Mouse (Mus musculus) embryonic facial prominence, embryonic 14.5 days (tissue): ENCODE measurements around the gene Adprhl2. TPM values are rescaled to one million over a fixed set of nuclear protein-coding genes. Genes with fewer than 3 reads are reported as not detected.

Source experiments
- ATAC-seq: fragments of 200-750 bp; cut with Nextera tagmentation; 2 replicates; pipeline ENCODE4 v1.8.0; 2017; ENCODE audit warnings: low read depth, moderate number of reproducible peaks, moderate TSS enrichment
- DNase-seq: peaks from one replicate; pipeline ENCODE4 v3.0.0-alpha.2; 2015; ENCODE audit warnings: low spot score
- H3K27ac ChIP-seq: fragments of 300-500 bp; sonication (generic); replicated peaks from 2 replicates; pipeline ENCODE4 v1.5.1; 2014; ENCODE audit warnings: low read depth, mild to moderate bottlenecking, low read length, moderate library complexity
- H3K27me3 ChIP-seq: fragments of 300-500 bp; sonication (generic); replicated peaks from 2 replicates; pipeline ENCODE4 v1.6.1; 2014; ENCODE audit warnings: low read length; ENCODE audit not compliant: control insufficient read depth, insufficient read depth
- H3K36me3 ChIP-seq: fragments of 300-500 bp; sonication (generic); 2 replicates; pipeline ENCODE4 v1.6.1; 2014; ENCODE audit warnings: low read length, mixed read lengths; ENCODE audit not compliant: control insufficient read depth, insufficient read depth
- H3K4me1 ChIP-seq: fragments of 300-500 bp; sonication (generic); 2 replicates; pipeline ENCODE4 v1.6.1; 2014; ENCODE audit warnings: antibody characterized with exemption, low read length; ENCODE audit not compliant: control insufficient read depth, insufficient read depth
- H3K4me2 ChIP-seq: fragments of 300-500 bp; sonication (generic); 2 replicates; pipeline ENCODE4 v1.6.1; 2014; ENCODE audit warnings: low read depth, mild to moderate bottlenecking, low read length, moderate library complexity, mixed read lengths
- H3K4me3 ChIP-seq: fragments of 300-500 bp; sonication (generic); 2 replicates; pipeline ENCODE4 v1.5.1; 2014; ENCODE audit warnings: low read depth, mild to moderate bottlenecking, low read length
- H3K9ac ChIP-seq: fragments of 300-500 bp; sonication (generic); 2 replicates; pipeline ENCODE4 v1.6.1; 2014; ENCODE audit warnings: low read depth, mild to moderate bottlenecking, low read length, moderate library complexity, mixed read lengths
- H3K9me3 ChIP-seq: fragments of 300-500 bp; sonication (generic); 2 replicates; pipeline ENCODE4 v1.6.1; 2016; ENCODE audit warnings: low read length; ENCODE audit not compliant: control insufficient read depth
- WGBS: fragments of 180-500 bp; shearing (Covaris S2); extraction: QIAGEN DNeasy Blood & Tissue Kit; methylation state at CpG from one replicate; pipeline ENCODE4 v1.1.7; 2014; 5-methylcytosine and 5-hydroxymethylcytosine counted together
- polyA plus RNA-seq: library from polyadenylated mRNA; unstranded; fragments of >200 nt; fragmentation: Nextera tagmentation; extraction: Ambion mirVana; gene quantifications from 2 replicates; pipeline ENCODE4 v1.2.1, GENCODE M21; 2014

Gene Adprhl2
- polyA plus RNA-seq, 1 experiment from 2014 or later: 49.7 TPM

GRCm38 (mm10) chr4:126303877-126304276 lies 17.6 kb downstream of the Adprhl2 start:
- 58% methylated on average over 4 of the region's 4 CpGs for WGBS
- DNase-seq: no peak

DNA sequence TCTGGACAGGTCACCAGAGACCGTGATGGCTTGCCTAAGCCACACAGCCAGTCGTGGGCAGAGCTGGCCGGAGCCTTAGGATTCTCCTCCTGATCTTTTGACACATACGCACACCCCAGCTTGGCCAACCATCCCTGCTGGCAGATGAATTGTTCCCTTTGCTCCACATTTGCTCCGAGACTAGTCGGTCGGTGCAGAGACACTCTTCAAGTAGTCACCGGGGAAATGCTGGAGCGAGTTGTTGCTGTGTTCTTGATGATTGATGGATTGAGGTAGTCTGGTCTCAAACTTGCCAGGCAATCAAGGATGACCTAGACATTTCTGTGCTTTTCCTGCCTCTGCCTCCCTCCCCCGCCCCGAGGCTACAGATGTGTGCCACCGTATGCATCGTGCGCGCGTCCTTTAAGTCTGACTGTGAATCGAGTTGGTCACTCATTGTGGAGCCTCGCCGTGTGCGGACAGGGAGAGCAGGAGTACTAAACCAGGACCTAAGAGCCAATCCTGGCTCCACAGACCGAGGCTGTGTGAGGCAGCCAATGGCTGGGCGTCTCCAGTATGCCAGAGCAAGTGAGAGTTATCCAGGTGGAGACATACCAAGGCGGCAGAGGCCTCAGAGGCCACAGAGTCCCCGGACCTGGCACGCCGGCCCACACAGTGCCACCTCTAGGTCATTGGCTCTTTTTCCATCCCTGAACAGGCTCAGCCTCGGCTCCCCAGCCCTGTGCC lies 19.8 kb downstream of the Adprhl2 start:
- no peak for ATAC-seq

More at GRCm38 (mm10) chr4:126303877-126304276, 17.6 kb downstream of the Adprhl2 start:
- H3K27ac ChIP-seq: no peak overlapping the region
- no peak overlapping the region for H3K9ac ChIP-seq
- H3K9me3 ChIP-seq: peaks cover 5% of the 10 kb centered on the region; the same call in 1 of the 2 replicates
- H3K36me3 ChIP-seq: no peaks in the 10 kb centered on the region
- no peak overlapping the region for H3K4me2 ChIP-seq
- no peak overlapping the region for H3K4me3 ChIP-seq
- H3K27me3 ChIP-seq: peaks cover 5% of the 10 kb centered on the region; the same call in 1 of the 2 replicates
- peaks cover 20% of the 10 kb centered on the region for H3K4me1 ChIP-seq
- no peak for ATAC-seq

DNA sequence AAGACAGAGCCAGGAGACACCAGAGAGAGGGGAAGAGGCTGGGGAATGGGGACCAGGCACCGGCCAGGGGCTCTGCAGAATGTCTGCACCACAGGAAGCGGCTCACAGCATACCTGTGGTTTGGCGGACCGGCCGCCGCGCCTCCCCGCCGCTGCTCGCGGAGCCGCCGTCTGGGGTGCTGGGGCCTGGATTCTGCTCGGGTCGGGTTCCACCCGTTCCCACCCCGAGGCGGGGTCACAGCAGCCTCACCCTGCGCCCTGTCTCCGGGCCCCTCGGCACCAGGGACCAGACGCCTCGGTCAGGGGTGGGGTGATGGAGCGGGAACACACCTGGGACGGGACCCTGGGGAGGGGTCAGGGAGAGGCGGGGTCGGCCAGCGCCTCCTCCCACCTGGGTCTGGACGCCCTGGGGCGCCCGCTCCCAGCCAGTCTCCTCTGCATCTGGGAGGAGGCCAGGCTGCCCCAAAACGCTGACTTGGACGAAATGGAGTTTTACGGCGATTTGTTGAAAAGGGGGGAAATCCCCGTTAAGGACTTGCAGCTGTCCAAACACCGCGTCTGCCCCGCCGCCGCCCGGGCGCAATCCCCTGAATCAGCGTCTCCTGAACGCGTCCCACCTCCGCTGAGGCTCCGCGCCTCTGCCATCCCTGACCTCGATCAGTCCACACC lies 20.5 kb downstream of the Adprhl2 start:
- peaks cover 5% of the 10 kb centered on the region; the same call in 1 of the 2 replicates for H3K27me3 ChIP-seq
- peak; percentile 85 for DNase-seq

More for the DNA sequence above, 19.8 kb downstream of the Adprhl2 start:
- H3K36me3 ChIP-seq: 0 out of 2 replicates have a peak, but pooled peaks cover 5% of the 10 kb centered on the region
- peaks cover 5% of the 10 kb centered on the region; the same call in 1 of the 2 replicates for H3K9me3 ChIP-seq
- no peak for DNase-seq
- H3K4me2 ChIP-seq: peak overlapping the region; percentile 90
- H3K27ac ChIP-seq: peak overlapping the region; percentile 84
- peak overlapping the region; percentile 37 for H3K4me3 ChIP-seq
- peaks cover 5% of the 10 kb centered on the region; the same call in 1 of the 2 replicates for H3K27me3 ChIP-seq
- H3K9ac ChIP-seq: peak overlapping the region; percentile 56
- 11% methylated on average over 25 of the region's 27 CpGs for WGBS
- peaks cover 27% of the 10 kb centered on the region for H3K4me1 ChIP-seq

GRCm38 (mm10) chr4:126296617-126297101 lies 24.8 kb downstream of the Adprhl2 start:
- H3K27me3 ChIP-seq: peaks cover 5% of the 10 kb centered on the region; the same call in 1 of the 2 replicates
- peaks cover 31% of the 10 kb centered on the region for H3K4me1 ChIP-seq
- H3K4me2 ChIP-seq: peak overlapping the region; percentile 62
- peak; percentile 28 for ATAC-seq
- H3K36me3 ChIP-seq: 0 out of 2 replicates have a peak, but pooled peaks cover 5% of the 10 kb centered on the region
- peak; percentile 70 for DNase-seq
- WGBS: 1% methylated on average over 34 of the region's 34 CpGs
- peak overlapping the region; percentile 77 for H3K27ac ChIP-seq
- H3K9me3 ChIP-seq: no peaks in the 10 kb centered on the region
- peak overlapping the region; percentile 34 for H3K4me3 ChIP-seq
- peak overlapping the region; percentile 57 for H3K9ac ChIP-seq

More for the DNA sequence above, 20.5 kb downstream of the Adprhl2 start:
- peak; percentile 84 for ATAC-seq
- Histone ChIP-seq H3K9me3 (peaks cover 3% of the 10 kb centered on the region; the same call in 1 of the 2 replicates), H3K4me2 (peak overlapping the region; percentile 90), H3K9ac (peak overlapping the region; percentile 56), H3K27ac (peak overlapping the region; percentile 84), H3K36me3 (0 out of 2 replicates have a peak, but pooled peaks cover 5% of the 10 kb centered on the region), H3K4me1 (peaks cover 33% of the 10 kb centered on the region), H3K4me3 (peak overlapping the region; percentile 37)
- 0% methylated on average over 23 of the region's 50 CpGs for WGBS

DNA sequence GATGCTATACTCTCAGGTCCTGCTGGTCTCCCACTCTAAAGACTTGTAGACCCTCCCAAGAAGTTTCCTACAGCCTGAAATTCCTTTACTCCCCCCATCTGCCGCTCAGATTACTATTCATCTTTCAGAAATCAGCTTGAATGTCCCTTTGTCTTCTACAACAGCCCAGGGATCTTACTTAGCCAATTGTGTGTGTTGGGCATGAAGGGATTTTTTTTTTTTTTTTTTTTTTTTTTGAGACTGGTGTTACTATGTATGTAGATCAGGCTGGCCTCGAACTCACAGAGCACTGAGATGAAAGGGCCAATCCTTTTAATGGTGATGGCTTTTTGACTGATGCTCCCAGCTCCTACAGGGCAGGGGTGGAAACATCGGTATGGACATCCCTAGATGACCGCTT lies 25.6 kb downstream of the Adprhl2 start:
- Histone ChIP-seq H3K9me3 (no peaks in the 10 kb centered on the region), H3K27ac (no peak overlapping the region; the same call in 1 of the 2 replicates), H3K4me3 (no peak overlapping the region), H3K9ac (no peak overlapping the region), H3K4me1 (peaks cover 29% of the 10 kb centered on the region), H3K27me3 (peaks cover 5% of the 10 kb centered on the region; the same call in 1 of the 2 replicates), H3K36me3 (0 out of 2 replicates have a peak, but pooled peaks cover 5% of the 10 kb centered on the region), H3K4me2 (peak overlapping the region; percentile 62; the same call in 1 of the 2 replicates)
- no peak for ATAC-seq
- 43% methylated on average over 4 of the region's 4 CpGs for WGBS
- DNase-seq: no peak

DNA sequence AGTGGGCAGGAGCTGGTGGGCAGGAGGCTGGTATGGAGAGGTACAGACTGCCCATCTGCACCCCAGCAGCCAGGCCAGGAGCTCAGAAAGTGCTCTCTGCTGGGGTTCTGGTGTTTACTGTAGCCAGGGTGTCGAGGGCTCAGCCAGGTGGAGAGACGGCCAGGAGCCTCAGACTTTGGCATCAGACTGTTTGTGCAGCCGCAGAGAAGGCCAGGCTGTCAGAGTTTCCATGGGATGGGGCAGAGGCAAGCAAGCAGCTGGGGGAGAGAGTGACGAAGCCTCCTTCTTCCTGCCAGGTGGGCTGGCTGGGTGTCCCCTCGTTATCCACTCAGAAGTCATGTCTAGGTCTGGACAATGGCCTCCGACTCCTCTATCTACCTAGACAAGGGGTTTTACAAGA lies 26.4 kb downstream of the Adprhl2 start:
- ATAC-seq (no peak), DNase-seq (no peak)
- no peaks in the 10 kb centered on the region for H3K9me3 ChIP-seq
- peaks cover 27% of the 10 kb centered on the region for H3K4me1 ChIP-seq
- no peaks in the 10 kb centered on the region for H3K27me3 ChIP-seq
- no peak overlapping the region for H3K4me3 ChIP-seq
- no peak overlapping the region for H3K9ac ChIP-seq
- H3K4me2 ChIP-seq: no peak overlapping the region
- 0 out of 2 replicates have a peak, but pooled peaks cover 5% of the 10 kb centered on the region for H3K36me3 ChIP-seq
- WGBS: 82% methylated on average over 6 of the region's 6 CpGs
- H3K27ac ChIP-seq: no peak overlapping the region

DNA sequence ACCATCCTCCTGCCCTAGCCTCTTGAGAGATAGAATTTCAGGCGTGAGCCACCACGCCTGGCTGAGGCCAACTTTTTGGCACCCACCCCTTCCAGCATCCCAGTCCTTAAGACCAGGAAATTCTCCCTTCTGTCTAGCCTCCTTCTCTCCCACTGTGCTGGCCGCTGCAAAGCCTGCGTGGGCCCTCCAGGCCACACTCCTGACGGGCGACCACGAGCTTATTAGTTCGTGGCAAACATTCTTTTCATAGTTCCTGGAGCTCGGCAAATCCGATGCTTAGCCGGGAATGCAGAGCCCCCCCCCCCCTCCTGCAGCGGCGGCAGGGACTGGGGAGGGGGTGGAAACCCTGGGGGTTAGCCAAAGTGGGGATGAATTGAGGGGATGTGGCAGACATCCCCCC lies 30.3 kb downstream of the Adprhl2 start:
- Histone ChIP-seq H3K9ac (peak overlapping the region; percentile 34; the same call in 1 of the 2 replicates), H3K36me3 (no peaks in the 10 kb centered on the region), H3K4me2 (peak overlapping the region; percentile 31; the same call in 1 of the 2 replicates), H3K4me3 (no peak overlapping the region), H3K4me1 (peaks cover 22% of the 10 kb centered on the region), H3K27me3 (peaks cover 3% of the 10 kb centered on the region; the same call in 1 of the 2 replicates), H3K9me3 (no peaks in the 10 kb centered on the region), H3K27ac (0 out of 2 replicates have a peak overlapping the region, but pooled peaks have one; percentile 36)
- no peak for DNase-seq
- 5% methylated on average over 13 of the region's 13 CpGs for WGBS
- ATAC-seq: no peak

DNA sequence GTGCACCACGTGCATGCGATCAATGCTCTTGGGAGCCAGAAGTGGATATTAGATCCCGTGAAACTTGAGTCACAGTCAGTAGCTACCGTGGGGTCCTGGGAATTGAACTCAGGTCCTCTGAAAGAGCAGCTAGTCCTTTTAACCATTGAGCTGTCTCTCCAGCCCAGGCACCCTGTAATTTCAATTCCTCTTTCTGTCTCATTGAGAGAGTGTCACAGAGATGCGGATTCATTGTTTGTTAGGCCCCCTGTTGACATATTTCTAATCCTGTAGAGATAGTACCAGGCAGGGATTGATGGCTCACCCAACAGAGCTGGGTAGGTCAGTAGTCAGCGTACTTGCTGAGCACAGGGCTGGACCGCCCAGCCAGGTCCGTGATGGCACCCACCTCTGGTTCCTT lies 31.2 kb downstream of the Adprhl2 start:
- Histone ChIP-seq H3K9me3 (no peaks in the 10 kb centered on the region), H3K4me1 (peaks cover 23% of the 10 kb centered on the region), H3K27ac (no peak overlapping the region), H3K9ac (0 out of 2 replicates have a peak overlapping the region, but pooled peaks have one; percentile 34), H3K36me3 (no peaks in the 10 kb centered on the region), H3K4me3 (no peak overlapping the region), H3K27me3 (peaks cover 5% of the 10 kb centered on the region; the same call in 1 of the 2 replicates), H3K4me2 (peak overlapping the region; percentile 21; the same call in 1 of the 2 replicates)
- DNase-seq (no peak), ATAC-seq (no peak)
- WGBS: 66% methylated on average over 8 of the region's 8 CpGs
